Mouse (Mus musculus): ENCODE results near the gene Sarm1. TPM values are rescaled to one million over a fixed set of nuclear protein-coding genes. Genes with fewer than 3 reads are reported as not detected.

Sarm1 gene
- total RNA-seq, 4 experiments from 2014 or later: 0.38 to 0.81 (median 0.48) TPM

DNA sequence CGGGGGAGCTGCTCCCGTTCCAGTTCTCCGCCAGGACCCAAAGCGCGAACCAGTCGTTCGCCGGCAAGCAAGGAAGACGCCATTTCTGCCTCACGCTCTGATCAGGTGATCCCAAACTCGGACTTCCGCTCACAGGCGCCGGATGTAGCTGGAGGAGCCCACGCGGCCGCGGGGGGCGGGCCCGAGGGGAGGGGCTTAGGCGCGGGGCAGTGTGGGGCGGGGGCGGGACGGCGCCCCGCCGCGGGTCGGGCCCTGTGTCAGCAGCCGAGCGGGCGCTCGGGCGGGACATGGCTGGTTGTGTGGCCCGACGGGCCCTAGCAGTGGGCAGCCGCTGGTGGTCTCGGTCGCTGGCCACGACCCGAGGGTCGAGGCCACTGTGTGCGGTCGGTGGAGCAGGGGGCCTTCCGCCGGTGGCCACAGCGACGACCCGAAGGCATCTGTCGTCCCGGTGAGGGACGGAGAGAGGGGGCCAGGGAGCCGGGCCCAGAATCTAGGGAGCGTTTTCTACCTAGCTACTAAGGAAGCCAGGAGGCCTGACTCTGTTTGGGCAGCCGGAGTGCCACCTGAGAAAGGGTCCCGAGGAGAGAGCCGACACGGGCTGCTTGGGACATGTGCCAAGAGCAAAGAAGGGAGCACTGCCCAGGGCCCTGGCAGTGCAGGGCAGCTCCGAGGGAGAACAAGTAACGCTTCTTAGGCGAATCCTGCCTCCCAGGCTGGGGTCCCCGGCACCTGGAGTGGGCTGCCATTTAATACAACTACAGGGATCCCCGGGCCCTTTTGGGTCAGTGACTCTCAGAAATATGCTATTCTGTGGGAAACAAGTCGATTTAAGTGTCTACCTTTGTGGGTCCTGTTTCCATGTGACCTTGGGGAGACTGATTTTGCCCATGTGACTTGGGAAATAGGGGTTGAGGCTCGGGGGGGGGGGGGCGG is 14.7 kb upstream of the Sarm1 start, which contains the start of the genes Tmem199 and Poldip2:
TSS of gene Tmem199 (minus strand) at position 148 of the 933 bp plus-strand sequence.
TSS of gene Poldip2 (plus strand) at position 169 of the 933 bp plus-strand sequence.
- DNase-seq (ENCODE audit: low spot score): peak; percentile 88

DNA sequence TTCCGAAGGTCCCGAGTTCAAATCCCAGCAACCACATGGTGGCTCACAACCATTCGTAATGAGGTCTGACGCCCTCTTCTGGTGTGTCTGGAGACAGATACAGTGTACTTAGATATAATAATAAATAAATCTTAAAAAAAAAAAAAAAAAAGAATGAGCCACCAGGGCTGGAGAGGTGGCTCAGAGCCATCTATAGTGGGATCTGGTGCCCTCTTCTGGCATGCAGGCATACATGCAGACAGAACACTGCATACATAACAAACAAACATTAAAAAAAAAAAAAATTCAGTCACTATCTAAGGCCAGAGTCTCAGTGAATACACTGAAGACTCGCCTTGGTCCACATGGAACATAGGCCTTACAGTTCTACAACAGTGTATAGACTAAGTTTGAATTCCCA is 11.6 kb upstream of the Sarm1 start:
- DNase-seq (ENCODE audit: low spot score): no peak

DNA sequence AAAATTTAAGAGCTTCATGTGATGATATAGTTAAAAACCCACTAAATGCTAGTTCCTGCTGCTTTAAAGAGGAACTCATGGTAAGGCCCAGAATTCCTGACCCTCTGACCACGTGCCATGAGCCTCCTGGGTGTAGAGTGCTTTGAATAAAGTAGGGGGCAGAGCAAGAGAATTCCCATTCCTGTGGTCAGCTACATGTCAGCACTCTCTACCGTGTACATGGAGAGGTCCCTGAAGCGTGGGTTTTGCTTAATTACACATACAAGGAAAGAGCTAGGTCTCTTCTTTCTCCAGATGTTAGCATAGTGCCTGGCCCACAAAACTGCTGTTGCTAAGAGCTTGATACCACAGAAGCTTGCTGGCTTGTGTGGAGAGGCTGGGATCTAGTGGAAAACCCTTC is 7.9 kb upstream of the Sarm1 start:
- no peak for DNase-seq (ENCODE audit: low spot score)

DNA sequence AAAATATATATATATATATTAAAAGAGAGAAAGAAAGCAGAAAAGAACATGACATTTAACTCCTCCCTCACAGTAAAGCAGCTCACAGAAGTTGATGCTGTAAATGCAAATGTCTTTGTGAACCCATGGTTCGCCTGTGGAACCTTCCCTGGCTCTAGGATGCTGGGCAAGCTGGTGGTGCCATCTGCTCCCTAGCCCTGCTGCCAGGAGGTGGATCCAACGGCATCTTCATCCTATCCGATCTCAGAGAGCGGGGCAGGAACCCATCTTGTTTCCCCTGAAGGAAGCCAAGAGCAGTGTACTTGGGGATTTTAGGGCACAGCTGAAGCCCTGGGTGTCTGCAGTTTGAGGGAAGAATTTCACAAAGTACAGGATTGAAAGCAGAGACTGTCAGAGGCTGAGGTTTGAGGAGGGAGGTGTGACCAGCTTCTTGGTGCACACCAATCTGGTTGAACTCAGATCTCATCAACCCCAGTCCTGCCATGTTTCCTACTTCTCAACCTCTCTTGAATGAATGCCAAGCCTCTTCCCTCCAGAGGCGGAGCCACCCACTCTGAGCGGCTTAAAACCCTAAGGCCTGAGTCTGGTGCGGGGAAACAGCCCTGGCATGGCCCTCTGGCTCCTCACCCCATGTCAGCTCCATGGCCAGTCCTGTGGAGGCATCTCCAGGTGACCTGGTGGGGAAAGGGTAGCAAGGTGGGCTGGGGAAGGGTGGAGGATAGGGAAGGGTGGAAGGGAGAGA is 5.5 kb upstream of the Sarm1 start, which contains the start of gene Sebox:
TSS of gene Sebox (plus strand) at position 539 of the 742 bp plus-strand sequence.
- no peak for DNase-seq (ENCODE audit: low spot score)

DNA sequence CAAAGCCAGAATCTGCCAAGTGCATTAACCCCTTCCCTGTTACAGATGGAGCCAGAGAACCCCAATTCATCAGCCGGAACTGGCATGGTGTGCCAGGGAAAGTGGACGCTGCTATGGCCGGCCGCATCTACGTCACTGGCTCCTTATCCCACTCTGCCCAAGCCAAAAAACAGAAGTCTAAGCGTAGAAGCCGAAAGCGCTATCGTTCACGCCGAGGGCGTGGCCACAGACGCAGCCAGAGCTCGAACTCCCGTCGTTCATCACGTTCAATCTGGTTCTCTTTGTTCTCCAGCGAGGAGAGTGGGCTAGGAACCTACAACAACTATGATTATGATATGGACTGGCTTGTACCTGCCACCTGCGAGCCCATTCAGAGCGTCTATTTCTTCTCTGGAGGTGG is 4.0 kb upstream of the Sarm1 start:
- DNase-seq (ENCODE audit: low spot score): no peak

DNA sequence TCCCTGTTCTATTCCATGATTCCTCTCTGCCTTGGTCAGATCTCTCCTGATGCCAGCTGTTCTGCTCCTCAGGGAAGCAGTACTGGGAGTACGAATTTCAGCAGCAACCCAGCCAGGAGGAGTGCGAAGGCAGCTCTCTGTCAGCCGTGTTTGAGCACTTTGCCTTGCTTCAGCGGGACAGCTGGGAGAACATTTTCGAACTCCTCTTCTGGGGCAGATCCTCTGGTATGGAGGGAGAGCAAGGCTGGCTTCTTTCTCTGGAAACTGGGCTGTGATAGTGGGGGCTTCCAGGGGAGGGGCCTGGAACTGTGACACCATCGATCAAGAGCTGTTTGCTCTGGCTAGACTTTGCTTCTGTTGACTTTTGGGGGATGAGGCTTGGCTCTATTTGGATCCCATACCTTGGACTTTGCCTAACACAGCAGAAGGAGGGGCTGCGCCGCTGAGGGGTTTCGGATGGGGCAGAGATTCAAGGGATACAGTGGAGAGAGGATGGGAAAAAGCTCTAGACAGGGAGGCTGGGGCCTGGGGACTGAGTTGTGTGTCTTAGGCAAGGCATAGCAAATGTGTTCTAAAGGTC is 3.2 kb upstream of the Sarm1 start:
- DNase-seq (ENCODE audit: low spot score): no peak

DNA sequence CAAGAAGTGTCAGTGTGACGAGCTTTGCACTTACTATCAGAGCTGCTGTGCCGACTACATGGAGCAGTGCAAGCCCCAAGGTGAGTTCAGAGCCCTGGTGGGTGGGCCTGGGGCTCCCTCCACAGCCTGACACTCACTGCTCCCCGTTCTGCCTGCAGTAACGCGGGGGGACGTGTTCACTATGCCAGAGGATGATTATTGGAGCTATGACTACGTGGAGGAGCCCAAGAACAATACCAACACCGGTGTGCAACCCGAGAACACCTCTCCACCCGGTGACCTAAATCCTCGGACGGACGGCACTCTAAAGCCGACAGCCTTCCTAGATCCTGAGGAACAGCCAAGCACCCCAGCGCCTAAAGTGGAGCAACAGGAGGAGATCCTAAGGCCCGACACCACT is 2.0 kb upstream of the Sarm1 start:
- no peak for DNase-seq (ENCODE audit: low spot score)

DNA sequence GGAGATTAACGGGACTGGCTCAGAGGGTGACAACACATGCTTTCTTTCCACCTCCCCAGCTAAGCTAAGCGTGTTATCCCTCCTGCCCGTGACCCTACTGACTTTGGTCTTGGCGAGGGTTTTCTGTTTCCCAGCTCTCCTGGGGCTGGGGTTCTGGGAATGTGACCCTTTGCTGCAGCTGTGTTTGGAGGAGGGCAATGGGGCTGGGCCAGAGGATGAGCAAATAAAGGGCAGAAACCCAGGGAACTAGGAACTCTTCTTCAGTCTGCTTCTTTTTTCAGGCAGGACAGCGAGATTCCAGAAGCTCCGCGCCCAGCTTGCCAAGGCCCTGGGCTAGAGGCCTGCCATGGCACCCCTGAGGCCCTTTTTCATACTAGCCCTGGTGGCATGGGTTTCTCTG is 1.4 kb upstream of the Sarm1 start, which contains the start of gene Vtn:
TSS of gene Vtn (plus strand) at position 88 of the 400 bp plus-strand sequence.
- peak; percentile 39 for DNase-seq (ENCODE audit: low spot score)

DNA sequence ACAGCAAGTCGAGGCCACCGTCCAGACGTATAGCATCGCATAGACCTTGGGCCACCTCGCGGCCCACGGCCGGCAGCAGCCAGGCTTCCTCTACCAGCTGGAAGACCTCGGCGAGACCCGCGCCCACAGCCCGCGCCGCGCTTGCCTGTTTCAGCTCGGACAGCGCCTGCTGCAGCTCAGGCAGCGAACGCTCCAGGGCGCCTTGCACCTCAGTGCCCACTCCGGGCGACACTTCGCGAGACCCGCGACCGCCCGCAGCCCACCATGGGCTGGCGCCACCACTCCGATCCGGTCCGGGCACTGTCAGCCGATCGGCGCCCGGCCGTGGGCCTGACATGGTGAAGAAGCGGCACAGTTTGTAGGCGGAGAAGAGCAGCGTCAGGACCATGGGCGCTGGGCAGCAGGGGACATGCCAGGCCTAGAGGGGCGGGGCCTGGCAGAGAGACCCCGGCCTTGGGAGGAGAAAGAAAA is 448 bp downstream of the Sarm1 start:
- no peak for DNase-seq (ENCODE audit: low spot score)

DNA sequence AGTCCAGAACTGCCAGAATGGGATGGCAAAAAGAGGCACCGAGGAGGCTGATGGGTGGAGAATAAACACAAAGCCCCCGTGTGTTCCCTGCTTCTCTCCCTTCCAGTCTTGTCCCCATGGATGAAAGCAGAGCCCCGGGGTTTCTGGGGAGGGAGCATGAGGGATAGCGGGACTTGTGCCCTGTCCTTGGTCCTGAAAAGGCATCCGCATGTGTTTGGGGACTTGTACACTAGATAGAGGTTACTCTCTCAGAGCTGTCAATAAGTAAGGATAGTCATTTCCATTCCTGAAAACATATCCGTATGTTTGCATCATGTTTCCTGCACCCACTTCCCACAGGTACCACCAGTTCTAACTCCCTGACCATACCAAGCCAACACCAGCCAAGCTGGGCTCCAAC is 1.6 kb downstream of the Sarm1 start:
- no peak for DNase-seq (ENCODE audit: low spot score)

DNA sequence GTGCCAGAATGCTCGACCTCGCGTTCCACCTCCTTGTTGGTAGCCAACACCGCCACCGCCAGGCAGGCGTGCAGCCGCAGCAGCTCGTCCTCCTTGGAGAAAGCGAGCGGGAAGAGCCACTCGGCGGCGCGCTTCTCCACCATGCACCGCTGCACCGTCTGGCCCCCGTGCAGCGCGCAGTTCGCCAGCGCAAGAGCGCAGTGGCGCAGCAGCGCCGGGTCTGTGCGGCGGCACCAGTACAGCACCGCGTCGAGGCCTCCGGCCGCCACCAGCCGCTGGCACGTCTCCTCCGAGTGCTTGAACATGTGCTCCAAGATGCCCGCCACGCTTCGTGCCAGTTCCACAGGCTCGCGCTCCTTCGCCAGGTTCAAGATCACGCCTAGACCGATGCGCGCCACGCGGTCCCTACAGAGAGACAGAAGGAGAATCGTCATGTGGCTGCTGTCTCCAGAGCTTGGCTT is 6.7 kb downstream of the Sarm1 start:
- no peak for DNase-seq (ENCODE audit: low spot score)

DNA sequence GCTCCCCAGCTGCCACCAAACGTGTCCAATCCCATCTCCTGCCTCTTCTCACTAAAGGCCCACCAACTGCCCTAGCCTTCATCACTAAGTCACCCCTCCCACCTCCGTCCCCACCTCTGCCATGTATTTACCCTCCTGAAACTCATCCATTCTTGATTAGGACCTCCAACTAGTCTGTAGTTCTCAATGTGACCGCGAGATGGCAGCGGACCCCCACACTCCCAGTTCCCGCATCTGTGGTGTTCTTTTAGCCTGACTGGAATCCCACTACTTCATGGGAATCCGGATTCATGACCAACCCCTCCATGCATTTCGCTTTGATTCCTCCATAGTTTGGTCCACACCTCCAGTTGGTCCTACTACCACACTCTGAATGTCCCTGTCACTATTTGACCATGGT is 9.4 kb downstream of the Sarm1 start:
- peak; percentile 63 for DNase-seq (ENCODE audit: low spot score)

DNA sequence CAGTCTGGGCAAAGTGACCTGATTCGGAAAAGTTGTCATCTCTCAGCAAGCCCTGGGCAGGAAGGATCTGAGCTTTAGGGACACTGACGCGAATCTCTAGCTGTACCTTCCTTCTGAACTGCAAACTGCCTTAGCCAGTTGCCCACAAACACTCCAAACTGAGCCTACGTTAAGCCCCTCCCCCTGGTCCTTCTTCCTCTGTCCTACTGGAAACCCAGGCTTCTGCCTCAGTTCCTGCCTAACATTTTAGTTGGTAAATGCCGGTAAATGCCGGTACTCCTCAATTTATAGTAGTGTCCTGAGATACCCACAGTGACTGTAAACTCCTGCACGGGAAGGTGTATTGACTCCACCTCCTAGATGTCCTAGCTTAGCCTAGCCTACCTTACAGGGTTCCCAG is 13.9 kb downstream of the Sarm1 start:
- DNase-seq (ENCODE audit: low spot score): no peak

DNA sequence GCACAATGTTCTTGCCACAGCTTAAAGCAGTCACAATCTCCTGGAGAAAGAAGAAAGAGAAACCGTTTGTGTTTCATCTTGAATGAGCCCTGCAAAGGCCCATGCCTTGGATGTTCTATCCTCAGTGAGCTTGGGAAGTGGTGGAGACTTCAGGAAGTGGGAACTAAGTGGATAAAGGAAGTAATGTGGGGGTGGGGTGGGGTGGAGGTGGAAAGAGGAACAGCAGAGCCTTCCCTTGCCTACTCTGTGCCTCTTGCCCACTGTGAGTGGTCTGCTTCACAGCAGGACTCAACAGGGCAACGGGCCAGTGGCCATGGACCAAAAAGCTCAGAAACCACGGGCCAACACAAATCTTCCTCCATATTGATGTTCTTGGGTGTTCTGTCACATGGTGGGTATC is 22.3 kb downstream of the Sarm1 start:
- DNase-seq (ENCODE audit: low spot score): no peak

DNA sequence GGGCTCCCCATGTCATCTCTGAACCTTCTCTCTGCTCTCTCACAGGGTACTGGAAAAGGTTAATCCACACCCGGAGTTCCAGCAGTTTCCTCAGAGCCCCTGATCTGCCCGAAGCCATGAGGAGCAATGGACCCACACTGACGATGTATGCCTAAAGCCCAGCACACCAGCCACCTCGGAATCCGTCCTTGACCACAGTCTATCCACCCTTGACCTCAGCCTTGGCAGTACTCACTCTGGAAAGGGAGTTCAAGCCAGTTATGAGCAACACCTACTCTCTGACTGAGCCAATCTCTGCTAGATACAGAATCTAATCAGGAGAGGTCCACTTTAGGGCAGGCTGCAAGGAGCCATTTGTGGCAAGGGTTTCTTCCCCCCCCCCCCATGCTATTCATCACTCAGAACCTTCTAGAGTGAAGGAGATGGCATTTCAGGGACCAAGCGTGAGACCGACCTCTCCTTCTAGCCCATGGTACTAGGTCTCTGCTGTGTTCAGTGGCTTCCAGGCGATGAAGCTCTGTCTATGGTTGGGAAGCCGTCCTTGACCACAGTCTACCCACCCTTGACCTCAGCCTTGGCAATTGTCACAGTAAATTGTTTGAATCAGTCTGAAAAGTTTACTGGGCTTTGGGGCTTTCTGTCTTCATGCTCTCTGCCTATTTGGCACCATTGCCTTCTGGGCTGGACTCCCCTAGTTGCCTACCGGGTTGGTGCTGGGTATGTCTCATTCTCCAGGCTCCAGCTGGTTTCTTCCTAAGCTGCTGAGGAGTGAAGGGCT is 26.0 kb downstream of the Sarm1 start:
- DNase-seq (ENCODE audit: low spot score): no peak

DNA sequence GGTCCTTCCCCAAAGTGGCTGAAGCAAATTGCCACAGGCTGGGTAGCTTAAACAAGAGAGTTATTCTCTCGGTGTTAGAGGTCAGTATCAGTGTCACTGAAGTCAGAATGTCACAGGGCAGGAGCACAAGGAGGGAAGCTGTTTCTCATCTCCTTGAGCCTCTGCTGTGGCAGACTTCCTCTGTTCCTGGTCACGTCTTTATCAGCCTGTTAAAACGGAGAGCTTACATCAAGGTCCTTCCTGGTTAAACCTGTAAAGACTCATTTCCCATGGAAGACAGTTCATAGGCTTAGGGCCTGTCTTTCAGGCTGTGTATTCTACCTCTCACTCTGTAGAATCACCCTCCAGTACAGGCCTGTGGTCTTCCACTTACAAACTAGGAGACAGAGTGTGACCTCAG is 29.6 kb downstream of the Sarm1 start:
- no peak for DNase-seq (ENCODE audit: low spot score)

DNA sequence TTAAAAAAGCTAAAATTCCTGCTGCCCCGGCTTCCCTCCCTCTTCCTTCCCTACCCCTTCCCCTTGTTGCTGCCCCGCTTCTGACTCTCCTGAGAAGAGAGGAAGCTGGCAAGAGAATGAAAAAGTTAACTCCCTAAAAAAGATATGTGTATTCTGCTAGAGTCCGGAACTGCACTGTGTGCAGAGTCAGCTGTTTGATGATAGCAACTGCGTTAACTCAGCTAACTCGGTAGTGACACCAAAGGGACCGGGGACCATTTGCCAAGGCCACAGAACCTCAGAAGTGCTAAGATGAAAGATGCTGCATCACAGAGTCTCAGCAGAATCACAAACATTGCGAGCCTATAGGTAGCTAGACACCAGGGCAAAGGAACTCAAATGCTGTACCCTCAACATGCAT is 30.0 kb downstream of the Sarm1 start:
- DNase-seq (ENCODE audit: low spot score): no peak

DNA sequence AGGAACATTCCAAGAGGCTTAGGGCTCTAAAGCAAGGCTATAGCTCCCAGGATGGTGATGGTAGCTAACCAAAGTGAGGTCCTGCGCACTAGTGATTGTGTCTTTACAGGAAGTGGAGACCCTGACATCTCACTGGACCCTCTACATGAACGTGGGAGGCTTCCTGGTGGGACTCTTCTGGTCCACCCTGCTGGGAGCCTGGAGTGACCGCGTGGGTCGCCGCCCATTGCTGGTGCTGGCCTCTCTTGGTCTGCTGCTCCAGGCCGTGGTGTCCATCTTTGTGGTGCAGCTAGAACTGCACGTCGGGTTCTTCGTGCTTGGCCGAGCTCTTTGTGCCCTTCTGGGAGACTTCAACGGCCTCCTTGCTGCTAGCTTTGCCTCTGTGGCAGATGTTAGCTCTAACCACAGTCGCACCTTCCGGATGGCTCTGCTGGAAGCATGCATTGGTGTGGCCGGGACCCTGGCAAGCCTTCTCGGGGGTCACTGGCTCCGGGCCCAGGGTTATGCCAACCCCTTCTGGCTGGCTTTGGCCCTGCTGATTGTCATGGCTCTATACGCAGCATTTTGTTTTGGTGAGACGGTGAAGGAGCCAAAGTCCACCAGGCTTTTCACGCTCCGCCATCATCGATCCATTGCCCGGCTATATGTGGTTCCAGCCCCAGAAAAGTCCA is 31.2 kb downstream of the Sarm1 start:
- no peak for DNase-seq (ENCODE audit: low spot score)

DNA sequence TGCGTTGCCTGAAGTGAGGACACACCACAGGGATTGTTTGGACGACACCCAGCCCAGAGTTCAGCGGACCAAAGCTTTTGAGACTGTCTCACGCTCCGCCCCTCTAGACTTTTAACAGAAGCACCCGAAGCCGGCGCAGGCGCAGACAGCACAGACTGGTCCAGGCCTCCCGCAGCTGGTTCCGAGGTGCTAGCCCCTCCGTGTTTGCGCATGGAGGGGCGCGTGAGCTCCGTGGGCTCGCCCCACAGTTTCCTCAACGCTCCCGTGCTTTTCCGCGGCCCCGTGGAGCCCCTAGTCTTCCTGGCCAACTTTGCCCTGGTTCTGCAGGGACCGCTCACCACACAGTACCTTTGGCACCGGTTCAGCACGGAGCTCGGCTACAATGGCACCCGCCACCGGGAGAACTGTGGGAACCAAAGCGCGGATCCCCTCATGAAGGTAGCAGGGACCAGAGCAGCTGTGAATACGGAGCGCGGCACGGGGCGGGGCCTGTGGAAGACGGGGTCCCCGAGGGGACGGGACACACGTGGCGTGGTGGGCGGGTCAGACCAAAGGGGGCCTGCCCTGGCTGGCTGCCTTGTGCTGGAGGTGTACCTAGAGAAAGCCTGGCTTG is 31.9 kb downstream of the Sarm1 start, which contains the start of gene Slc46a1:
TSS of gene Slc46a1 (plus strand) at position 130 of the 613 bp plus-strand sequence.
- DNase-seq (ENCODE audit: low spot score): peak; percentile 76

DNA sequence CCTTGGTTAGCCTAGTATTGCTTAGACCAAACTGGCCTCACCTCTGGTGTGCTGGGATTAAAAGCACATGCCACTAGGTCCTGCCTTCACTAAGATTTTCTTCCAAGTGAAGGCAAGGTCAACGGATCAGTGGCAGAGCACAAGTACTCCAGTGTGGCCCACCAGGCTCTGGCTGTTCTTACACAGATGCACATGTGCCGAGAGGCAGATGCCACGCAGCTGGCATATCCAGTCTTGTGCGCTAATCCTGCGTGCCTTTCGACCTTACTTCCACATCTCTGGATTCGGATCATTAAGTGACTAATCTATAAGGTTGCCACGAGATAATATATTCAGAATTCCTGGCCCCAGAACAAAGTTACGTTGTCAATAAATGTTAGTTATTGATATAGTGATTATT is 32.4 kb downstream of the Sarm1 start:
- DNase-seq (ENCODE audit: low spot score): no peak
